Mouse (Mus musculus): Measurements from ENCODE around the gene Mief2.

Gene Mief2

GRCm38 (mm10) chr11:60776829-60777740 is 48.9 kb downstream of the Mief2 start, which contains the start of the genes Top3a and Smcr8:
TSS of gene Top3a (minus strand) at chr11:60777365.
TSS of gene Smcr8 (plus strand) at chr11:60777524.
- peak; percentile 90 for DNase-seq (ENCODE audit: low spot score)

- DNase-seq (ENCODE audit: low spot score), result no peak
Measured at GRCm38 (mm10) chr11:60777801-60778370, 49.7 kb downstream of the Mief2 start.

GRCm38 (mm10) chr11:60779673-60780189 is 51.5 kb downstream of the Mief2 start:
- DNase-seq (ENCODE audit: low spot score), result no peak

Data from layer of hippocampus, adult 9-10 months (tissue).